Mouse (Mus musculus) hindbrain, embryonic 11.5 days (tissue): ENCODE data around the gene Pola2. TPM values are rescaled to one million over a fixed set of nuclear protein-coding genes. Genes with fewer than 3 reads are reported as not detected.

Experiments used
- ATAC-seq: fragments of 200-750 bp; cut with Nextera tagmentation; 2 replicates; pipeline ENCODE4 v1.8.0; 2017; ENCODE audit warnings: mild to moderate bottlenecking, moderate TSS enrichment, moderate library complexity; ENCODE audit not compliant: low FRiP score
- DNase-seq: peaks from one replicate; pipeline ENCODE4 v3.0.0-alpha.2; 2015; ENCODE audit warnings: low spot score
- H3K27ac ChIP-seq: fragments of 300-500 bp; sonication (generic); 2 replicates; pipeline ENCODE4 v1.5.1; 2014; ENCODE audit warnings: mild to moderate bottlenecking, low read depth, low read length
- H3K27me3 ChIP-seq: fragments of 300-500 bp; sonication (generic); 2 replicates; pipeline ENCODE4 v1.6.1; 2014; ENCODE audit warnings: mild to moderate bottlenecking, low read length, moderate library complexity, mixed read lengths; ENCODE audit not compliant: control insufficient read depth, insufficient read depth
- H3K36me3 ChIP-seq: fragments of 300-500 bp; sonication (generic); 2 replicates; pipeline ENCODE4 v1.6.1; 2014; ENCODE audit warnings: mild to moderate bottlenecking, low read length, moderate library complexity, mixed read lengths; ENCODE audit not compliant: control insufficient read depth, insufficient read depth
- H3K4me1 ChIP-seq: fragments of 300-500 bp; sonication (generic); replicated peaks from 2 replicates; pipeline ENCODE4 v1.6.1; 2014; ENCODE audit warnings: low read length, mixed read lengths; ENCODE audit not compliant: control insufficient read depth, insufficient read depth
- H3K4me2 ChIP-seq: fragments of 300-500 bp; sonication (generic); replicated peaks from 2 replicates; pipeline ENCODE4 v1.6.1; 2014; ENCODE audit warnings: mild to moderate bottlenecking, low read depth, low read length
- H3K4me3 ChIP-seq: fragments of 300-500 bp; sonication (generic); 2 replicates; pipeline ENCODE4 v1.5.1; 2014; ENCODE audit warnings: low read depth, low read length
- H3K9ac ChIP-seq: fragments of 300-500 bp; sonication (generic); 2 replicates; pipeline ENCODE4 v1.6.1; 2014; ENCODE audit warnings: low read depth, low read length
- H3K9me3 ChIP-seq: fragments of 300-500 bp; sonication (generic); 2 replicates; pipeline ENCODE4 v1.6.1; 2016; ENCODE audit warnings: low read length; ENCODE audit not compliant: control insufficient read depth
- WGBS: fragments of 180-500 bp; shearing (Covaris S2); extraction: QIAGEN DNeasy Blood & Tissue Kit; methylation state at CpG from one replicate; pipeline ENCODE4 v1.1.7; 2014; 5-methylcytosine and 5-hydroxymethylcytosine counted together
- polyA plus RNA-seq: library from polyadenylated mRNA; unstranded; fragments of >200 nt; fragmentation: Nextera tagmentation; extraction: Ambion mirVana; gene quantifications from 2 replicates; pipeline ENCODE4 v1.2.1, GENCODE M21; 2014

Pola2 gene
- polyA plus RNA-seq, 1 experiment from 2014 or later: 67.7 TPM

DNA sequence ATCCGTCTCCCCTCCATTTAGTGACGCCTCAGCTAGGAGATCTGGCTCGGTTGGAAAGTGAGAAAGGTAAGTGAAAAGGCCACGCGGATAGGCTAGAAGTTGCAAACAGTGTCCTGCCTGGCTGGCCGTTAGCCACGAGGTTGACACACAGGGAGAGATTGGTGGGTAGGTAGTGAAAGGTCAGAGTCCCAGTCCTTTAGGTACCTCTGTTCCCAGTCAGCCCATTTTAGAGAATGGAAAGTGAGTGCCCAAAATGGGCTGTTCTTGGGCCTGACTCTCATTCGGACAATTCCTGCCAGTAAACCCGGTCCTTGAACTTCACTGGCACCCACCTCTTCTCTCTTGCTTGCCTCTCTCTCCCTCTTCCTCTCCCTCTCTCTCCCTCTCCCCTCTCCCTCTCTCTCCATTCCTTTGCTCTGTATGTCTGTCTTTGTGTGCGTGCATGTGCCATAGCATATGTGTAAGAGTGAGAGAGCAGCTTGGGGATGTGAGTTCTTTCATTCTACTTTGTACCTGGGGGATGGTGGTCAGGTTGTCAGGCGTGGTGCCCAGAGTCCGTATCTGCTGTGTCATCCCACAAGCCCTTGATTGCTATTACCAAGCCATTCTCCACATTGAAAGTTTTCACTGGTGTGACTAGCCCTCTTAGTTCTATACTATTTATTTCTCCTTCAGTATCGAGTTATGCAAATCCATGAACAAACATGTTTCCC, 50.8 kb downstream of the Pola2 start, which contains the start of gene Dpf2:
Gene Dpf2 (minus strand): TSS at position 4 of the 713 bp plus-strand sequence.
- Histone ChIP-seq H3K36me3 (no peaks in the 10 kb centered on the region), H3K4me2 (peak within 1 kb of the TSS; percentile 61), H3K4me1 (peaks cover 10% of the 10 kb centered on the region), H3K9ac (peak within 1 kb of the TSS; percentile 92), H3K27me3 (no peaks in the 10 kb centered on the region), H3K4me3 (peak within 1 kb of the TSS; percentile 90), H3K27ac (peak within 1 kb of the TSS; percentile 74), H3K9me3 (no peaks in the 10 kb centered on the region)
- ATAC-seq (peak; percentile 67), DNase-seq (no peak)
- WGBS: 21% methylated on average over 13 of the region's 13 CpGs

DNA sequence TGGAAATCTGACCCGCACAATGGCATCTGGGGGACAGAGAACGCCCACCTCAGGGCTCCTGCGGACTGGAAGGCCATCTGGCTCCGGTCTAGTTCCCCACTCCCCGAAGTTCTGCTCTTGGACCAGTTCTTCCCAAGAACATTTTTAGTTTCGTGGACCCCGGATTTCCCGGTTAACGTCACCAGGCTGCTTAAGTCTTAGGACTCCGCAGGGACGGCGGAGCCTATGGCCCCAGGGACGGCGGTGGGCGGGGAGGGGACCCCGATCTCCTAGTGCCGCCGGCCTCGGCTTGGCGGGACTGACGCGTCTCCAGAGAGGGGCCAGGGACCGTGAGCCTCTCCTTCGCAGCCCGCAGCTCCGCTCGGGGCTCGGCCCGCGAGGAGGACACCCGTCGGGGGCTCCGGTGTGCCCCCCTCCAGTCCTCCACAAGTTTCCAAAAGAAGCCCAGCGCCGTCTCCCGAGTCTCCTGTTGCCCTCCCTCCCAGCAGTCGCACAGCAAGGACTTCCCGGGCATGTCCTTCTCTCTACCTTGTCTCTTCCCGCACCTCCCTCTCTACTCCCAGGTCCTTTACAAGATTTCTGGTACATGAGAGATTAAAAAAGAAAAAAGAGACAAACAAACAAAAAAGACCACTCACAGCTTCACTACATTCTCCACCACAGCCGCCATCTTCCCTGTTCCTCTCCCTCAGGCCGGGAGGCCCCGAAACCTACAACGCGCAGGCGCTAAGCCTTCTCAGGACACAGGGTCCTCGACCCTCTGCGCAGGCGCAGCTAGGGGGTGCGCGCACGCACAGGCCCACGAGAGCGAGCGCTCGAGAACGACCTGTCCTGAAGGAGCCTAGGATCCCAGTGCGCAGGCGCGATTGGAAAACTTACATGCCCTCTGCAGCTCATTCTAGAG, 51.6 kb downstream of the Pola2 start:
- Histone ChIP-seq H3K27me3 (no peaks in the 10 kb centered on the region), H3K9me3 (no peaks in the 10 kb centered on the region), H3K36me3 (no peaks in the 10 kb centered on the region), H3K27ac (peak overlapping the region; percentile 74), H3K4me3 (peak overlapping the region; percentile 90), H3K4me1 (peaks cover 10% of the 10 kb centered on the region), H3K9ac (peak overlapping the region; percentile 92), H3K4me2 (peak overlapping the region; percentile 61)
- WGBS: under 1% methylated on average over 49 of the region's 59 CpGs
- ATAC-seq: peak; percentile 94
- peak; percentile 100 for DNase-seq

DNA sequence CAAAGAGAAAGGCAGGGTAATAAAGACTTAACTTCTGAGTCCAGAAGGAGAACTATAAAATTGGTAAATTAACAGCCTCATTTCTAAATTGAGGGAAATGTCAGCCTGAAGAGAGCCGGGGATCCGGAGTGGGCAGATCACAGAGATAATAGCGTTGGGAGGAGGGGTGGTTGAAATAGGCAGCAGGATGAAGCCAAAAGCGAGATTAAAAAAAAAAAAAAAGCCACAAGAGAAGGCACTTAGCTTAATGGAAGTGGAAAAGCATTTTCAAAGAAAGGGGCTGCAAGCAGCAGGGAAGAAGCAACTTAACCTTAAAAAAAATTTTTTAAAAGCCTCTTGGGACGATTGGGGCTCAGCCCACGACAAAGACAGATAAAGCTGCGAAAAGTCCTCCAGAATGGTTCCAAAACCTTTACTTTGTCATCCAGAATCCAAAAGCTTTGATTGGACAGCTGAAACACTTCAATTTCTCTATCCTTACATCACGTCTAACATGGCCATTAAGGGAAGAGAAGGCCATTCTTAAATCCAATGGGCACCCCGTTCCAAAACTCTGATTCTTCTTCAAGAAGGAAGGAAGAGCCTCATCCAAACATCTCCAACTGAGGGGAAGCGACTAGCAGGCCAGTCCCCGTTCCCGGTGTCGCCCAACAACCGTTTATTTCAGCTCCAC, 52.4 kb downstream of the Pola2 start:
- no peak for ATAC-seq
- Histone ChIP-seq H3K4me1 (peaks cover 10% of the 10 kb centered on the region), H3K4me3 (peak overlapping the region; percentile 90), H3K36me3 (no peaks in the 10 kb centered on the region), H3K27me3 (no peaks in the 10 kb centered on the region), H3K4me2 (peak overlapping the region; percentile 53), H3K27ac (peak overlapping the region; percentile 74; the same call in 1 of the 2 replicates), H3K9me3 (no peaks in the 10 kb centered on the region), H3K9ac (peak overlapping the region; percentile 92)
- DNase-seq: no peak
- WGBS: 9% methylated on average over 14 of the region's 14 CpGs

DNA sequence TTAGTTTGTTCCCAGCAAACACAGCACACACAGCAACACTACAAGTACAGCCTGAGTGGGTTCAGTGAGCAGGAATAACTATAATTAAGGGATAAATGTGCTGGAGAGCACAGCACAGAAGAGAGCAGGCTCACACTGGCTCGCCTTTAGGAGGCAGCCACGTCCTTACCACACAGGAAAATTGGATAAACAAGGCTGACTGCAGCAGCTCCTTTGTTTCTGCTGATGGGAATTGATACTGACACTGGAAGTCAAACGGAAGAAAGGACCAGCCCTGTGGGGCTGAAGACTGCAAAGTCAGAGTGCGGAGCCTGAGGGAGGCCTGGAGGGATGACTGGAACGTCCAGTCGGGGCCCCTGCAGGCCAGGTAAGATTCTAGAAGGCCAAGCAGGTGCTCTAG, 53.8 kb downstream of the Pola2 start:
- peaks cover 10% of the 10 kb centered on the region for H3K4me1 ChIP-seq
- H3K9me3 ChIP-seq: no peaks in the 10 kb centered on the region
- no peak overlapping the region for H3K27ac ChIP-seq
- H3K36me3 ChIP-seq: no peaks in the 10 kb centered on the region
- ATAC-seq: no peak
- no peak overlapping the region; the same call in 1 of the 2 replicates for H3K9ac ChIP-seq
- WGBS: 76% methylated on average over 6 of the region's 6 CpGs
- no peak overlapping the region for H3K4me3 ChIP-seq
- no peak for DNase-seq
- H3K4me2 ChIP-seq: peak overlapping the region; percentile 1
- no peaks in the 10 kb centered on the region for H3K27me3 ChIP-seq

DNA sequence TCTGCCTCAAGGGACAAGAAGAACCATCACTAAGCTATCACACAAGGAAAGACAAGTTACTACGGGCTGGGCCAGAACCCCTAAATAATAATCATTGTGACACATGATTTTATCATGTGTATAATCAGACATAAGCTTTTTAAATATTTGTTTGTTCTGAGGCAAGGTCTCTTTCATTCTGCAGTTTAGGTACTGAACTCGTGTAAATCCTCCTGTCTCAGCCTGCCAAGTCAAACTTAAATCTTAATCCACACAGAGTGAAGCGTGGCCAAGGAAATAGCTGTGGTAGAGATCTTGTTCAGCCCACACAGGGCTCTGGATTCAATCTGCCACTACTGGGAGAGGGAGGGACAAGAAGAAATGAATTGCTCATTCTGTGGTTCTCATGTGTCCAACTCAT, 56.7 kb downstream of the Pola2 start:
- H3K4me3 ChIP-seq: no peak overlapping the region
- 95% methylated on average over 3 of the region's 3 CpGs for WGBS
- peaks cover 11% of the 10 kb centered on the region for H3K36me3 ChIP-seq
- ATAC-seq (no peak), DNase-seq (no peak)
- H3K9ac ChIP-seq: no peak overlapping the region
- no peaks in the 10 kb centered on the region for H3K27me3 ChIP-seq
- no peaks in the 10 kb centered on the region for H3K9me3 ChIP-seq
- no peak overlapping the region for H3K27ac ChIP-seq
- no peak overlapping the region for H3K4me2 ChIP-seq
- H3K4me1 ChIP-seq: peaks cover 6% of the 10 kb centered on the region; the same call in 1 of the 2 replicates

DNA sequence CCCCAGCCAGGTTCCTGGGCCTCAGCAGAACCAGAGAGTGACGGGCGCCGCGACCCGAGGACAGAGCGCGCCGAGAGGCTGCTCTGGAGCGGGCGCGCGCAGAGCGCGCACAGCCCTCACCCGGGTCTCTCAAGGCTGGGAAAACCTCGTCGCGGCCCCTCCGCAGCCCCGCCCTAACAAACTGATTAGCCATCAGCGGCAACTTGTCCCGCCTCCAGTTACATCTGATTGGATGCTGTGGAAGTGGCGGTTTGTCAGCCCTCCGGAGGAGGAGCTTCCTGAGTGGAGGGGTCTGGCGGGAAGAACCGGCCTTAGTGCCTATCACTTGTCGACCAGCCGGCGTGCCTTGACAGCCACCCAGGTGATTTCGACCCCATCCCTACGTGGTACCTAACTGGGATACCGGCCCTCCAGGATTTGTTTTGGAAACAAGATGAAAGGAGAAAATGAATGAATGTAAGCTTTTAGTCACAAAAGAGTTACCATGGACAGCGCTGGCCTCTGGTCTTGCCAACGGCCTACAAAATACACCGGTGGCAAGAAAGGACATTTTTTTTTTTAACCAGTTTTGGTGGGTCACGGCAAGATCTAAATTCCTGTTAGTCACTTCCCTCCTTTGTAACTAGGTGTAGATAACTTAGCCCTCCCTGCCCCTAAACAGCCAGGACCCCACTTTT, 69.9 kb downstream of the Pola2 start, which contains the start of gene Tigd3:
Gene Tigd3 (minus strand): TSS at position 148 of the 677 bp plus-strand sequence.
- ATAC-seq (peak; percentile 97), DNase-seq (peak; percentile 97)
- H3K4me3 ChIP-seq: peak within 1 kb of the TSS; percentile 64
- H3K9me3 ChIP-seq: no peaks in the 10 kb centered on the region
- H3K27ac ChIP-seq: peak within 1 kb of the TSS; percentile 47; the same call in 1 of the 2 replicates
- H3K4me1 ChIP-seq: peaks cover 2% of the 10 kb centered on the region; the same call in 1 of the 2 replicates
- H3K4me2 ChIP-seq: peak within 1 kb of the TSS; percentile 78
- H3K27me3 ChIP-seq: no peaks in the 10 kb centered on the region
- 5% methylated on average over 36 of the region's 36 CpGs for WGBS
- H3K9ac ChIP-seq: peak within 1 kb of the TSS; percentile 74
- peaks cover 11% of the 10 kb centered on the region; the same call in 1 of the 2 replicates for H3K36me3 ChIP-seq

DNA sequence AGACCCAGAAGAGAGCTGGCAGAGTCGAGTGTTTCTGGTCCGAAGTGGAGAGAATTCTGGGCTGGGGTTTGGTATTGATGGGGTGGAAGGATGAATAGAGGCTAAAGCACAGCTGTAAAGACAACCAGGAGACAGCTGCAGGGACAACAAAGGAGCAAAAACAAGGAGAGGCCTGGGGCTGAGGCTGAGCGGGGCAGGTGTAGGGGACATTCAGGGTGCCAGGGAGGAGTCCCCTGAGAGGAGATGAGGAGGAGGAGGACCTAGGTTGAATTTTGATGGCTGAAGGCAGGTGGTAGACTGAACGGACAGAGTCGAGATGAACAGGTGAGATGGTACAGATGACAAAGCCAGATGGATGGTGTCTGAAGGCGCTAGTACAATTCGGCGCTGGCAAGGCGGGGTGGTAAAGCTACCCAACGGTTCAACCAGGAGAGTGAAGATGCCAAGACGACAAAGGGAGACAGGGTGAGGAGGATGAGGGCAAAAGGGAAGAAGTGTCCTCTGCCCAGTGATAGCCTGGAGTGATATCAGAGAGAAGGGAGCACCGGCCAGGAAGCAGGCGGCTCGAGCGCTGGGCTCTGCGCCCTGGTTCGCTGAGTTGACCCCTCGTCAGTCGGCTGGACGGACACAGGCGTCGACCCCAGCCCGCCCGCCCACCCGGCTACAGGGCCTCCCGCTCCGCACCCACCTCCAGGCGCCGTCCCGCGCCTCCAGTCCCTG, 70.6 kb downstream of the Pola2 start:
- H3K36me3 ChIP-seq: peaks cover 7% of the 10 kb centered on the region; the same call in 1 of the 2 replicates
- no peaks in the 10 kb centered on the region for H3K9me3 ChIP-seq
- ATAC-seq (peak; percentile 69; the same call in 1 of the 2 replicates), DNase-seq (no peak)
- H3K27me3 ChIP-seq: no peaks in the 10 kb centered on the region
- WGBS: 8% methylated on average over 31 of the region's 31 CpGs
- peak overlapping the region; percentile 74 for H3K9ac ChIP-seq
- H3K4me2 ChIP-seq: peak overlapping the region; percentile 78
- H3K4me3 ChIP-seq: peak overlapping the region; percentile 64
- peaks cover 2% of the 10 kb centered on the region; the same call in 1 of the 2 replicates for H3K4me1 ChIP-seq
- peak overlapping the region; percentile 47; the same call in 1 of the 2 replicates for H3K27ac ChIP-seq
